In the genomic region with DNA sequence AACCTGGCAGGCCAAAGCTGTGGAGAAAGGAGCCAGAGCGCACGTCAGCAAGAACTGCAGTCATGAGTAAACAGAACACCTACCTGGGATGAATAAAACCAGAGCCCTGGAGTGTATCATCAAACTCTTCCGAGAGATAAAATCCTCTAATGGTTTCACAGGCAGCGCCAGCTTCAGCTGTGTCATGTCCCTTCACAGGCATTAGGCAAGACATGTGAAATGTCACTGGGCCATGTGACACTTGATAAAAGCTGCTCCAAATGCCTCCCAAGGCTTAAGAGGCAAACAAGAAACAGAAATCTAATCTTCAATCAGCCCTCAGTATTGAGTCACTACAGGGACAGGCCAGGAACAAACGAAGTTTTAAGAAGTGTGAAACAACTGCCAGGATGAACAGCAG, we compare ENCODE assay signal across 9 mouse cellular contexts.
A peak's percentile ranks its signal among the peaks of the same experiment; 100 is the strongest.
DNase-seq lines count a peak whose midpoint lies in the region; ATAC-seq and TF ChIP-seq lines count a peak whose summit lies in the region.
"Had no signal": no experiment of that assay in that cellular context is flagged by ENCODE, and none has a peak within 500 bp of the region (broad histone marks: within the 10 kb centered on the region; RNA-seq: fewer than 3 reads in every experiment).

No protein-coding gene starts in this region.

- no peaks in the 10 kb centered on the region for H3K27me3 ChIP-seq in E14TG2a.4 (ENCODE audit: insufficient read depth, low read length)
- no peaks in the 10 kb centered on the region for H3K27me3 ChIP-seq in hindbrain, embryonic 11.5 days (ENCODE audit: control insufficient read depth, insufficient read depth, low read length)

- H3K36me3 ChIP-seq in E14TG2a.4 (ENCODE audit: insufficient read depth, low read length): peaks cover 57% of the 10 kb centered on the region
- no peaks in the 10 kb centered on the region for H3K36me3 ChIP-seq in hindbrain, embryonic 11.5 days (ENCODE audit: control insufficient read depth, insufficient read depth, low read length)

- 0 out of 2 replicates have a peak overlapping the region, but pooled peaks have one; percentile 1 for H3K4me3 ChIP-seq in E14TG2a.4 (replicated peaks; ENCODE audit: low read length)
- no peak overlapping the region for H3K4me3 ChIP-seq in hindbrain, embryonic 11.5 days (ENCODE audit: low read depth, low read length)

- H3K9me3 ChIP-seq in E14TG2a.4 (ENCODE audit: low read length): no peaks in the 10 kb centered on the region
- no peaks in the 10 kb centered on the region for H3K9me3 ChIP-seq in hindbrain, embryonic 11.5 days (ENCODE audit: control insufficient read depth, low read length)

- H3K4me1 ChIP-seq in E14TG2a.4 (replicated peaks; ENCODE audit: low read depth, low read length): peaks cover 79% of the 10 kb centered on the region
- H3K4me1 ChIP-seq in hindbrain, embryonic 11.5 days (replicated peaks; ENCODE audit: control insufficient read depth, insufficient read depth, low read length): no peaks in the 10 kb centered on the region

- no peak overlapping the region for H3K4me2 ChIP-seq in hindbrain, embryonic 11.5 days (replicated peaks; ENCODE audit: low read depth, low read length)

- H3K27ac ChIP-seq in hindbrain, embryonic 11.5 days (ENCODE audit: low read depth, low read length): no peak overlapping the region

- no peak for TF ChIP-seq CTCF in E14TG2a.4 (conservative IDR thresholded peaks at IDR 0.05; ENCODE audit: low read length)

- peak; percentile 85 for DNase-seq in 416B (ENCODE audit: low read depth)
- peak; percentile 82 for DNase-seq in gonadal fat pad, adult 2 months (ENCODE audit: low read depth)
- DNase-seq in lung, adult 18-20 months: peak; percentile 73 to 81
- DNase-seq in cerebellum, adult 11-12 months: no peak
- DNase-seq in hindbrain, embryonic 11.5 days (ENCODE audit: low spot score): no peak
- DNase-seq in left cerebral cortex, adult 18-20 months (ENCODE audit: low spot score in 2 of 2): no peak
- no peak for DNase-seq in ovary, adult 18-20 months (ENCODE audit: low spot score)
- DNase-seq: kidney, adult 18-20 months had no signal

- H3K9ac ChIP-seq in hindbrain, embryonic 11.5 days (ENCODE audit: low read depth, low read length): no peak overlapping the region

- no peak for ATAC-seq in hindbrain, embryonic 11.5 days (ENCODE audit: low FRiP score)

- 78% methylated on average over 5 of the region's 5 CpGs for WGBS in hindbrain, embryonic 11.5 days

Comparison
In these comparisons a context has a peak if more than half of its experiments do, and no peak if none do; other contexts are left out.
1. DNase-seq: peak in 416B (single experiment), gonadal fat pad, adult 2 months (single experiment) and lung, adult 18-20 months (2 of 2); none in cerebellum, adult 11-12 months (single experiment), hindbrain, embryonic 11.5 days (single experiment), left cerebral cortex, adult 18-20 months (0 of 2) and ovary, adult 18-20 months (single experiment).